Mouse (Mus musculus) lung, adult 2 months (tissue): Measurements from ENCODE around the gene Tcf25. TPM values are rescaled to one million over a fixed set of nuclear protein-coding genes. Genes with fewer than 3 reads are reported as not detected.

Experiments used
- DNase-seq: peaks from one replicate; pipeline ENCODE4 v3.0.0; 2022
- H3K4me1 ChIP-seq: fragments of 200-500 bp; 2 replicates; pipeline ENCODE4 v1.6.1; 2011; ENCODE audit warnings: low read length; ENCODE audit not compliant: control insufficient read depth, insufficient read depth
- H3K4me3 ChIP-seq: fragments of 200-500 bp; replicated peaks from 2 replicates; pipeline ENCODE3; 2011; ENCODE audit warnings: low read depth, mild to moderate bottlenecking, control low read depth, low read length; ENCODE audit errors: extremely low read depth
- CTCF ChIP-seq: fragments of 200-500 bp; IDR thresholded peaks from 2 replicates; pipeline ENCODE4 v1.5.1; 2011; ENCODE audit warnings: mild to moderate bottlenecking, low read length, control low read depth; ENCODE audit not compliant: insufficient read depth
- POLR2A ChIP-seq: fragments of 200-500 bp; IDR thresholded peaks from 2 replicates; pipeline ENCODE4 v1.6.1; 2011; ENCODE audit warnings: low read depth, mild to moderate bottlenecking, control low read depth, low read length, borderline replicate concordance; ENCODE audit errors: extremely low read depth
- WGBS: fragments of 180-500 bp; shearing (Covaris S2); methylation state at CpG from one replicate; pipeline ENCODE4 v1.1.7; 2018; 5-methylcytosine and 5-hydroxymethylcytosine counted together
- polyA plus RNA-seq: library from polyadenylated mRNA; depleted of rRNA; stranded (reverse); fragments of >200 nt; gene quantifications from 2 replicates; pipeline ENCODE4 v1.2.3, GENCODE M21; 2012; rRNA removed

The Tcf25 gene
- 150 and 188 TPM in 2 replicates for polyA plus RNA-seq

DNA sequence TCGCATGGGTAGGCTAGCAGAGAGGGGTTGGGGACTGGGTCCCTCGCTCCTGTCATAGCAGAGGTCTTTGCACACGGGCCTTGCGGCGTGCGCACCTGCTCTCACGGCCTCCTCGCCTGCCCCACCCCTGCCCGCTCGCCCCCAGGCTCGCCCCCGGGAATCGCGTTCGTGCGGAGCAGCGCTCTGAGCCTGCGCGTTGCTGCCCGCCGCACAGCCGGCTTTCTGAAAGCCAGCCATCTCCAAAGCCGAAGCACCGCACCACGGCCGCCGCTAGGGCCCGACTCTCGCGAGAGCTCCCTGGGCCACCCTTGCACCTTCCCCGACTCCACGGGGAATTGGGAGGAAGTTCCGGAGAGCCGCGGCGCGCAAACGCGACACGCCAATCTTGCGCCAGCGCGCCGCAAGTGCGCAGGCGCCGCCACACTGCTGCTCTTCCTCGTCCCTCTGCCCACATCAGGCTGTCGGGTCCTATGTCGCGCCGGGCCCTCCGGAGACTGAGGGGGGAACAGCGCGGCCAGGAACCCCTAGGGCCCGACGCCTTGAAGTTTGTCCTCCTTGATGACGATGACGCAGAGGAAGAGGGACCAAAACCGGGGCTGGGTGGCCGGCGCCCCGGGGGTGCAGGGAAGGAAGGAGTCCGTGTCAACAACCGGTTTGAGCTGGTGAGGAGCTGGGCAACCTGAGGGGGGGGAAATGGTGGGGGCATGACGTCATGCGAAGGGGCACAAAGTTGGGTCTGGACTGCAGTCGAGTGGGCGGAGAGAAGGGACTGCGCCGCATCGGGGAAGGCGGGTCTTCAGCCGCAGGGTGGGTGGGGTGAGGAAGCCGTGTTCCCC is at the start of gene Tcf25:
Gene Tcf25, plus strand, starts transcription at position 351 of the 836 bp plus-strand sequence.
- Histone ChIP-seq H3K4me1 (no peaks in the 10 kb centered on the region; the same call in 1 of the 2 replicates), H3K4me3 (peak within 1 kb of the TSS; percentile 61)
- TF ChIP-seq POLR2A = peak; percentile 91; the same call in 1 of the 2 replicates
- TF ChIP-seq CTCF = peak; percentile 28; the same call in 1 of the 2 replicates
- under 1% methylated on average over 73 of the region's 75 CpGs for WGBS
- DNase-seq = peak; percentile 94

DNA sequence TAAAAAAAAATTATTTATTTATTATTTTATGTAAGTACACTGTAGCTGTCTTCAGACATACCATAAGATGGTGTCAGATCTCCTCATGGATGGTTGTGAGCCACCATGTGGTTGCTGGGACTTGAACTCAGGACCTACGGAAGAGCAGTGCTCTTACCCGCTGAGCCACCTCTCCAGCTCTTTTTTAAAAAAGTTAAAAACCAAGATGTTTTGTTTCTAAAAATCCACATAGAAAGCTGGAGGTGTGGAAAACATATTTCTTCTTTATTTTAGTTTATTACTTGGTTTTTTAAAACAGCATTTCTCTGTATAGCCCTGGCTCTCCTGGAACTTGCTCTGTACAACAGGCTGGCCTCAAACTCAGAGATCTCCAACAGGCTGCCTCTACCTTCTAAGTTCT is 45.0 kb upstream of the Tcf25 start:
- no peaks in the 10 kb centered on the region for H3K4me1 ChIP-seq
- WGBS = 94% methylated on average over 2 of the region's 2 CpGs
- no peak for DNase-seq
- no peak overlapping the region for H3K4me3 ChIP-seq
- TF ChIP-seq CTCF (no peak), POLR2A (no peak)

DNA sequence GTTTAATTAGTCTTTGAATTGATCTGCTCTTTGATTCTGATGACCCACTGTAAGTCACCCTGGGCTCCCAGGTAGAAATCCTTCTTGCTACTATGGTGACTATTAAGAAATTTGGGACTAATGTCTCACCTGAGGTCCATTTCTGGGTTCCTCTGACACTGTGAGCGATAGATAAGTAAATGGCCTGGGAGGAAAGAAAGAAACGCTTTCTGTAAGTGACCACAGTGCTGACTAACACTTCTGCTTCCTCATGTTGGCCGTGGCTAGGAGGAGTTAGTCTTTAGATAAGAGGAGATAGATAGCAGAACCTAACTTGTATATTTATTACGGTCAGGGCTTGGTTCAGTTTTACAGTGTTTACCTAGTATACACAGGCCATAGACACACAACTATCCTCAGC is 44.2 kb upstream of the Tcf25 start:
- TF ChIP-seq CTCF = no peak
- TF ChIP-seq POLR2A = no peak
- Histone ChIP-seq H3K4me3 (no peak overlapping the region), H3K4me1 (no peaks in the 10 kb centered on the region)
- WGBS = 63% methylated on average over 4 of the region's 4 CpGs
- no peak for DNase-seq

DNA sequence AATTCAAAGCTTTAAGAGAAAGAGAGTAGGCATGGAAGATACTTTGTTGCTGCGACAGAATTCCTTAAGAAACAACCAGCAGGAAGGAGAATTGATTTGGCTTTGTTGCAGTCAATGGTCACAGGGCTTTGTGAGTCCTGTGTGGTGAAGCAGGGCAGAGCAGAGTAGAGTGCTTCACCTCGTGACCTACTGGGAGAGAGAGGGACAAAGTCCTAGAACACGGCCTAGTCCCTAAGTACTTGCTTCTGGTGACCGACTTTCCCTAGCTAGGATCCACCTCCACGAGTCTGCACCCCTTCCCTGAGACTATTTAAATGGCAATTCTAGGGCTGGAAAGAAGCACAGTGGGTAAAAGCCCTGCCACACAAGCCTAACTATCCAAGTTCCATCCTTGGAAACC is 43.6 kb upstream of the Tcf25 start:
- Histone ChIP-seq H3K4me3 (no peak overlapping the region), H3K4me1 (no peaks in the 10 kb centered on the region)
- 65% methylated on average over 5 of the region's 5 CpGs for WGBS
- DNase-seq = no peak
- no peak for TF ChIP-seq CTCF

GRCm38 (mm10) chr8:123330701-123331100 is 42.9 kb upstream of the Tcf25 start:
- Histone ChIP-seq H3K4me1 (no peaks in the 10 kb centered on the region), H3K4me3 (no peak overlapping the region)
- TF ChIP-seq CTCF = no peak
- no peak for TF ChIP-seq POLR2A
- WGBS = 52% methylated on average over 6 of the region's 6 CpGs
- no peak for DNase-seq

- TF ChIP-seq CTCF (no peak), POLR2A (no peak)
- H3K4me1 ChIP-seq = no peaks in the 10 kb centered on the region
- WGBS = 43% methylated on average over 2 of the region's 2 CpGs
- no peak overlapping the region for H3K4me3 ChIP-seq
- no peak for DNase-seq
Measured at GRCm38 (mm10) chr8:123331301-123331700, 42.3 kb upstream of the Tcf25 start.

DNA sequence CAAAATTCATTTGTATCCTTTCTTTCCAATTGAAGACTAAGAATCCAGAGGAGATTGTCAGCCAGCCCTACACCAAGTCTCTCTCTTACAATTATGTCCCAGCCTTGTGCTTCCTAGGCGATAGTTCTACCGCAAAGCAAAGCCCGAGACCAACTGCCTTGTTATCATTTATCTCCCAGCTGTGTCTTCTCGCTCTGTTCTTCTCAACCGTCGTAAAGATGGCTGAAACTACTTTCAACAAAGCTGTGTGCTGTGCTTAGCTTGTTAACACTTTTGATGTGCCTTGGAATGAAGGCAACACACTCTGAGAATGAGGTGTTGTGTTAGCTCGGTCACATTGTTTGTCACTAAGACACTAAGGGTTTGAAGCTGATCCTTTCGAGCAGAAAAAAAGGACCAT is 41.7 kb upstream of the Tcf25 start:
- Histone ChIP-seq H3K4me3 (no peak overlapping the region), H3K4me1 (no peaks in the 10 kb centered on the region)
- DNase-seq = no peak
- no peak for TF ChIP-seq POLR2A
- TF ChIP-seq CTCF = no peak
- WGBS = 33% methylated on average over 8 of the region's 8 CpGs

- peak; percentile 64 for DNase-seq
- H3K4me3 ChIP-seq = peak within 1 kb of the TSS; percentile 34
- TF ChIP-seq CTCF = no peak
- no peak for TF ChIP-seq POLR2A
- 1% methylated on average over 81 of the region's 85 CpGs for WGBS
- H3K4me1 ChIP-seq = no peaks in the 10 kb centered on the region
Measured at GRCm38 (mm10) chr8:123332262-123333090, 41.1 kb upstream of the Tcf25 start, which contains the start of gene Spire2. Spire2 (plus strand) TSS chr8:123332713.

DNA sequence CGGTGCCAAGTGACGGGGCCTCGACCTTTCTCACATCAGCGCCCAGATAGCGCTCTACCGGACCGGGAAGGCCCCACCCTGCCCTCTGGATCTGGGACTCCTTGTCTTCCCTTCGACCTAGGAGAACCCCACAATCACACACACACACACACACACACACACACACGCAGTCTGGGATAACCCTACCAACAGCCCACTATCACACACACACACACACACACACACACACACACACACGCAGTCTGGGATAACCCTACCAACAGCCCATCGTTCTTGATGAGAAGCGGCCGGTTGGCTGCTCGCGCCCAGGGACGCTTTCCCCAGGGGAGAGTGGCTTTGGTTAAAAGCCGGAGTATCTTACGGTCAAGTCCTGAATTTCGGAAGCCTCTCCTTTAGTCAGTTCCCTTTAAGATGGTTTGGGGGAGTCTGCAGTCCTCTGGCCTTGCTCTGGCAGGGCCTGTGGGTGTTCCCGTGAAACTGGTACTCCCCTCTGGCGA is 40.4 kb upstream of the Tcf25 start:
- TF ChIP-seq CTCF (no peak), POLR2A (no peak)
- Histone ChIP-seq H3K4me1 (no peaks in the 10 kb centered on the region), H3K4me3 (no peak overlapping the region)
- 8% methylated on average over 20 of the region's 21 CpGs for WGBS
- no peak for DNase-seq
